Mouse (Mus musculus) ovary, adult 18-20 months (tissue): ENCODE measurements around the gene Srrm2.

Source experiments
- DNase-seq: peaks from one replicate; pipeline ENCODE4 v3.0.0; 2022; ENCODE audit warnings: low spot score, mixed read lengths

Gene Srrm2

DNA sequence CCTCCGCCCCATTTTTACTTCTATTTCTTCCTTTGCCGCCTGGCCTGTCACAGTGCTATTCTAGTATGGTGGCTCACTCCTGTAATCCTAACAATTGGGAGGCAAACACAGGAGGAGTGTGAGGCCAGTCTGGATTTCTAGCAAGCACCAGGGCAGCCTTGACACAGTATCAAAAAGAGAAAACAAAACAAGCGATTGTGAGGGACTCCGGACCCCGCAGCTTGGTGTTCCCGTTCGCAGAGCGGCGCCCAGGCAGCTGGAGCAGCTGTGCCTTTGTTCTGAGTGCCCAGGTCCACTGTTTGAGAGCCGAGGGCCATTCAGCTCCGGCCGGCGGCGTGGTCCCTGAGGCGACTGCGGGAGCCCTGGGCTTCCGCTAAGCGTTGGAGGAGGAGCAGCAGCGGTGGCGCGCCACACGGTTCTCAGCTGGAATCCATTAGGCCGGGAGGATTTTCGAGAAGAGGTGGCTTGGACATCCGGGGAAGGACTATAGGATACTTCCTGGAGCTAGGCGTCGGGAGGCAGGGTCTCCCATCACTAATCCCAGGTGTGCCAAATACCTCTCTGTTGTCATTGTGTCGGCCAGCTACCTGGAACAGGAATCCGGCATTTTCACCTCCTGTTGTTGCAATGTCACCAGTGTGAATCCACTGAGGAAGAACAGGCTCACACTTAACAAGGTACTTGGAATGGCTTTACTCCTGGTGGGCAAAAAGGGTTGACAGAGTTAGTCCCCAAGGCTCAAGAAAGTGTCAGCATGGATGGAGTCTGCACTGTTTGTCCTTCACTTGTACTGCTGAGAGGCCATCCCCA, at the start of gene Srrm2:
Gene Srrm2, plus strand, starts transcription at position 264 of the 810 bp plus-strand sequence.
- DNase-seq: peak; percentile 53

DNA sequence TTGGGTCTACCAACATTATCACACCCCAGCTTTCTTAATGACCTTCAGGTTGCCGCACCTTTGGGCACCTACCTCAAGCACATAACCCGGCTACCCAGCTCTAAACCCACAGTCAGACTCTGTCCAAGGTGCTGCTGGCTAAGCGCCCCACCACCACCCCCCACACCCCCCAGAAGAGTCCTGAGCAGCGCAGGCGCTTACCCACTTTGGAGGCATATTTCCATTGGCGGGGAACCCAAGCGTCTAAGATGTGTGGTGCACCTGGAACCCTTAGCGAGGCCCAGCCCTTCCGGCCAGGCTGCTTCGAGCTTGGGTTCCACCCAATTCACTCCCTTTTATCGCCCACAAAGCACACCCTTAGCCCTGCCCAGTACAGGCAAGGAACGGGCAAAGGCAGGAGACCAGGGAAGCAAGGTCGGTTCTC, 49.7 kb upstream of the Srrm2 start, which contains the start of gene Paqr4:
Gene Paqr4, minus strand, starts transcription at position 270 of the 424 bp plus-strand sequence.
- no peak for DNase-seq

DNA sequence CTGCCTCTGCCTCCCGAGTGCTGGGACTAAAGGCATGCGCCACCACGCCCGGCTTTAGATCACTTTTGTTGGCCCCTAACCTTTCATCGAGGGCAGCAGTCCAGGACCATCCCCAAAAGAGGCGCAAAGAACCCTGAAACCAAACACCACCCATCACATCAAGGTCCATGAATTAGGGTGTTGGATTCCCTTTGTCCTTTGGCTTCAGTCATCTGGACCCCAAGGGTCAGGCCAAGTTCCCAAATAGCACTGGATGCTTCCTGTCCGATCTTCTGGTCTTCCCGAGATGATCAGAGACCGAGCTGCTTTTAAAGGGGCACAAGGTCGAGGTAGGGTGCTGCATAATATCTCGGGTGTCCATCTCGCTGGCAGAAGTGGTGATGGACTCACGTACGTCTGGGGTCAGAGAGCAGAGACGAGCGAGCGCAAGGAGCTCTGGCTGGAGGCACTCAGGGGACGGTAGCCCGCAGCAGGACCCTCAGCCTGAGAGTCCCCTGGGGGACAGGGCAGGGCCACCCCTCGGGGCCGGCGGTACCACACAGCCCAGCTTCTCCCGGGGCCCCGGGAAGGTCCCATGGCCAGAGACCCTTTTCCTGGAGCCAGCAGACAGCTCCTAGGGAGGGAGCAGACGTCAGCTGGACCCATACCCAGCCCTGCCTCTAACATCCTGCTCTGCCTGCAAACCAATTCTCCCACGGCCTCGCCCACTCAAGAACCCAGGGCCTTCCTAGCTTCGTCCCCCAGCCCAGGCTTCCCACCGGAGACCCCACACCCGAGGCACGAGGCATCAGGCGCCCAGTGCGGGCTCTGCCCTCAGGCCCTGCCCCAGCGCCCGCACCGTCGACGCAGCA, 48.7 kb upstream of the Srrm2 start:
- DNase-seq: no peak

- no peak for DNase-seq
Measured at GRCm38 (mm10) chr17:23742210-23742793, 48.0 kb upstream of the Srrm2 start.

DNA sequence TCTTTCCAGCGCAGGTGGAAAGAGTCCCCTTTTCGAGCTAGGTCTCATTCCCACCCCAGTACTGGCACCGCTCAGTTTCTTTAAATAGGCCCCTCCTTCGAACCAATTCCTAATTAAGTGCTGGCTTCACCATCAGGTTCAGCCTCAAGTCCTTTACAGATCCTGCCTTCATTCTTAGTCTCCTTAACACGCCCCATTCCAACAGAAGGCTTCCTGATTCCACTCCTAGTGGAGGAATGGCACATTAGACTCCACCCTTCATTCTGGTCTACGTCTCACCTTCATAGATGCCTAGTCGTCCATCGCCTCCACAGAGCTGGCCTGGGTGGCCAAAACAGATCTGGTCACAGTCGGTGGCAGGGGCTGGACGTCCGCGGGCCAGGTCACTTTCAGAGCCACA, 47.4 kb upstream of the Srrm2 start:
- DNase-seq: no peak

- DNase-seq: no peak
Measured at GRCm38 (mm10) chr17:23744076-23744475, 46.3 kb upstream of the Srrm2 start.

GRCm38 (mm10) chr17:23744651-23745050, 45.7 kb upstream of the Srrm2 start:
- DNase-seq: no peak

DNA sequence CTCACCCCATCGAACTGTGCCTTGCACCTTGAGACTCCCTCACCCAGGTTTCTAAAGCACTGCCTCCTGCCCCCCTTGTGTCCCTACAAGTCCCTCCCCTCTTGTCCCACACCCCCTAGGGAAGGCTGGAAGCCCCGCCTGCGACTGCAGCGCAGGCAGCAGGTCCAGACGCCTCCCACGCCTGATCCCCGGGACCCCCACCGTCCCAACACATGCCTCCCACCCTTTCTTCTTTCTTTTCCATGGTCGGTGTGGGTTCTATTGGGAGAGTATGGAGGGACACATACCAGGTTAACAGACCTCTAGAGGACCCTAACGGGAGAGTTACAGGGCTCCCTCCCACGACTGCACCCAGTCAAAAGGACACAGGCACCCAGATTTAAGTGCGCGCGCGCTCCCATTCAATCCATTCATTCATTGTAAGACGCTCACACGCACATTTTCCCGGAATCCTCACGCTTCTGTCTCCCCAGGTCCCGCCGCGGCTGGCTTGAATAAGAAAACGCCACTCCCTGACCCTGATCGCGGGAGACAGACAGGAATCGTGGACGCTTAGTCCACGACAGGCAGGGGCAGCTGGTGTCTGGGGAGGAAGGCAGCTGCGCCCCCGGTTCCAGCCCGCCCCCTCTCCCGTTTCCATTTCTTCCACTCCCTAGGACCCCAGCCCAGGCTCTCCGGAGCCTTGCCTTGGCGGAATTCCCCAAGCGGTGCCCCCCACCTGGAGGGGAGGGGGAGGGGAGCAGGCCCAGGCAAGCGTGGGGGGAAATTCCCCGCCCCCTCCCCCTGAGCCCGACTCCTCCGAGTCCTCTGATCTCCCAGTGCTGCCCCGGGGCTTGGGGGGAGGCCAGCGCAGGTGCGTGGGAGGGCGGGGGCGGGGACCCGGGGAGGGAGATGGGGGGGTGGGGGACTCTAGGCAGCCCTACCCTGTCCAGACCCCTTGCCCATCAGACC, 44.8 kb upstream of the Srrm2 start, which contains the start of gene Kremen2:
Gene Kremen2, minus strand, starts transcription at position 533 of the 951 bp plus-strand sequence.
- no peak for DNase-seq

- DNase-seq: no peak
Measured at GRCm38 (mm10) chr17:23746311-23746710, 44.0 kb upstream of the Srrm2 start.

DNA sequence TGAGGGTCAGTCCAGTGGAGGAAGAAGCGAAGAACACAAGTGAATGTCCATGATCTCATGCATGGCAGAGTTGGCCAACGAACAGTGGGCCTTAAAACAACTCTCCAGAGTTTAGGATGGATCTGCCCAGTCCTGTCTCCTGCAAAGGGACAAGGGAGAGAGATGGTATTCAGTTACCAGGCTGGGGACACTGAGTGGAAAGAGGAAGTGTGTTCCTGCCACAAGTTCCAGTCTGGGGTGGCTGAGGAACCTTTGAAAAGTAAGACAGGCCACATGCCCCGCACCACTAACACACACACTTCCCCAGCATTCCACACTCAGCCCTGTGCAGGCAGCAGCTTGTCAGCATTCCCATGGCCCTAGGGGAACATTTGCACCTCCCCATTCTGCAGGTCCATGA, 43.6 kb upstream of the Srrm2 start:
- no peak for DNase-seq

DNA sequence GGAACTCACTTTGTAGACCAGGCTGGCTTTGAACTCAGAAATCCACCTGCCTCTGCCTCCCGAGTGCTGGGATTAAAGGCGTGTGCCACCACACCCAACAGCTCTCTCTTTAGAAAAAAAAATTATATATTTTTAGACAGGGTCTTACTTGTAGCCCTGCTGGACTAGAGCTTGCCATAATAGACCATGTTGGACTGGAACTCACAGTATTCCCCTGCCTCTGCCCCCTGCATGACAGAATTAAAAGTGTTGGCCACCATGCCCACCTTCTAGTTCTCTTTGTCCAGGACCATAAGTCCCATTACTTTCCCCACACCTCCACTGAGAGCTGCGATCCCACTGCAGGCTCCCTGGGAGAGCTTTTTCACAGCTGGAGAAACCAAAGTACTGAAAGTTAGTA, 42.9 kb upstream of the Srrm2 start:
- DNase-seq: no peak

DNA sequence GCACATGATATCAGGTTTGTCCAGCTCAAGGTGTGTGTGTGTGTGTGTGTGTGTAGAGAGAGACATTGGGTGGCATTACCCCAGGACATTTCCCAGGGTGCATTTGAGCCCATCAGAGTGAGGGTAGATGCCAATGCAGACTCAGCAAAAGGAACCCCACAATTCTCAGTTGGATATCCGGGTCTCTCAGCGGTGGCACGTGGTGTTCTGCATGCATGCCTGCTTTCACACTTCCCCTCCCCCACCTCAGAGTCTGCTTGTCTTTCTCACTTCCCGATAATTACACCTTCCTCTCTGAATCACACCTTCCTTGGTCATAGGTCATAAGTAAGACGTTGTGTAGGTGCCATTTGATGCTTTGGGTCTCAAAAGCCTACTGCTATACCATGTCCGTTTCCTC, 42.3 kb upstream of the Srrm2 start:
- no peak for DNase-seq

DNA sequence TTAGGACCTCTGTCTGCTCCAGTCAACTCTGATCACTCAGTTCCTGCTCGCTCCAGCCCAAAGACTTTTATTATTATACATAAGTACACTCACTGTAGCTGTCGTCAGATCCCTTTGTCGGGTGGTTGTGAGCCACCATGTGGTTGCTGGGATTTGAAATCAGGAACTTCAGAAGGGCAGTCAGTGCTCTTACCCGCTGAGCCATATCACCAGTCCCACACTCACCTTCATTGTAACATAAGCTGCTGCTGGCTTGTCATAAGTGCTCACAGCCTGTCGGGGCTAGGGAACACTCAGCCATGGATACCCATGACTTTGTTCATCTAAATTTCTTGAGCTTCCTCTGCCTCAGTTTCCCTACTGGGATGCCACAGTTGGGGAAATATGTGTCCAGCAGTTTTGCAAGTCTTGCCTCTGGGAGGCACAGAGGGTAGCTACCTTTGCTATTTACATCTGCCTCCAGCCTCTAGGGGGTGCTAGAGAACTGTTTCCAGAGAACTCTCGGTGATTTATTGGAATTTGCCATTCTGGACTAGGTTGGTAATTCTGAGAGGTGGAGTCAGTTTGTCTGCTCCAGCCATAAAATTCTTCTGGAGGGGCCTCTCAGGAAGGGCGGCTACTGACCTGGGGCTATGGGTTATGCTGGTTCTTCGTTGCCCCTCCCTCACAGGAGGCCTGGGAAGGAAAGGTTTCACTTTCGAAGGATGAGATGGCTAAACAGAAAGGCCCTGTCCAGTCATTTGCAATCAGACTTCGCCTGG, 41.5 kb upstream of the Srrm2 start:
- DNase-seq: no peak

DNA sequence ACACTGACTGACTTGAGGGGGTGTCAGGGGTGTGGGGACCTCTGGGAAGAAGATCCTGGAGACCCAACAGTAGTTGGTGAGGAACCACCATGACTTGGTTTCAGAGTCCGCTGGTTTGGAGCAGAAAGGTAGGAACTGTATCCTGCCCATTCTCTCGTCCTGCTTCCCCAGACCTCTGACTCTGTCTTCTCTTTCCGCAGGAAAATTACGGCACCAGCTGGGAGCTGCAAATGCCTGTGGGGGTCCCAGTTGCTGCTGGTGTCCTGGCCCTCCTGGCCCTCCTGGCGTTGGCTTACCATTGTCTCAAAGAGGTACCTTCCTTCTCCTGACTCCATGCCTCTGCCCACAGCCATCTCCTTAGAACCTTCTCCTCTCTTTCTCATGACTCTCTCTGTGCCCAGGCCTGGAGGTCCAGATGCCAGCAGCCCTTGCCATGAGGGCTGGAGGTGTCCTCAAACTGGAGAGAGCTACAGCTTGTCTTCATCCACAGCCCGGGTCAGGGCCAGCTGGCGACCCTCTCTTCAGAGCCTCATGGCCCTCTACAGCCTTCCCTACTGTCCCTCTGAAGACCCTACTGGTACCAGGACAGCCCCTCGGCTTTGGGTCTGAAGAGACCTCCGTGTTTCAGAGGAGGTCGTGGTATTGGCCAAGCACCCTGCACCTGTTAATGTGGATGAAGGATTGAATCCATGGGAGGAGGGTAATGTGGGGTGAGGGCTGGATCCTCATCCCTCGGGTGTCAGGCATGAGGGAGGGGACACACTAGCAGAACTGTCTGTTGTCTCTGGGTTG, 40.7 kb upstream of the Srrm2 start:
- no peak for DNase-seq

DNA sequence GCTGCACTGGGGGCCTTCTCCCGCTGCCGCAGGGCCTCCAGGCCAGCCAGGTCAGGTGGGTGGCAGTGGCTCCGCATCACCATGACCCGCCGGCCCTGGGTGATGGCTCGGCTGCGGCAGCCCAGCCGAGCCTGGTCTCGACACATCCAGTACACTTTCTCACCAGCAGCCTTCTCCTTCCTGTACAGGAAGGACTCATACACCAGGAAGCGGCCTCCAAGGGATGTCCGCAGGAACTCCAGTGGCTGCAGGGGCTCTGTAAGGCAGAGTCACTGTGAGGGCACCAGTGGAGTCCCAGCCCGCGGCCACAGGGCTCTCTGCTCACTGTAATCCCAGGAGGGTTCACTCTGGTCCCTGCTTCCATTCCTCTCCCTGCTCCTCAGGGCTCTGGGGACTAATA, 34.6 kb upstream of the Srrm2 start:
- DNase-seq: no peak

GRCm38 (mm10) chr17:23757581-23757980, 32.8 kb upstream of the Srrm2 start:
- DNase-seq: no peak

DNA sequence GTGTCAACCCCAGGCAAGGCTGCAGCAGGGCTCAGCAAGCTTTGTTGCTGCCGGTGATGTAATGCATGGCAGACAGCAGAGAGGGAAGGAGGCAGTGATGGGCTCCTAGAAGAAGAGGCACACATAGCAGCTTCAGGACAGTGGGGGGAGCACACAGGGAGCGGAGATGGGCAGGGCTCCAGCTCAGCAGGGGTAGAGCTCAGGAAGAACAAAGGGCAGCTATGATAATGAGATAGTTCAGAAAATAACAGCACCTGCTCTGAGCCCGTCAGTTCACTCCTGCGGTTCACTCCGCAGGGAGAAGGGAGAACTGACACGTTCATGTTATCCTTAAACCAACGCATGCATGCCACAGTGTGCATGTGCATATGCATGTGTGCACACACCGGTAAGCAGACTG, 31.5 kb upstream of the Srrm2 start:
- DNase-seq: no peak

DNA sequence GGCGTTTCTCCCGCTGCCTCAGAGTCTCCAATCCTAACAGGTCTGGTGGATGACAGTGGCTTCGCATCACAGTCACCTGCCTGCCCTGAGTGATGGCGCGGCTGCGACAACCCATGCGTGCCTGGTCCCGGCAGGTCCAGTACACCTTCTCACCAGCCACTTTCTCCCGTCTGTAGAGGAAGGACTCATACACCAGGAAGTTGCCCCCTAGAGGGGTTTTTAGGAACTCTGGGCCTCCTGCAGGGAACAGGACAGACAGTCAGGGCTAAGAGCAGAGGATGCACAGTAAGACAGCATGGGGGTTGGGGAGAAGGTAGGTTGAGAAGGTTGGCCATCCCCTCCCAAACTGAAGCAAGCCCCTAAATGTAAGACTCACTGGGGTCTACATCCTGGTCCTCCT, 30.1 kb upstream of the Srrm2 start:
- DNase-seq: no peak

DNA sequence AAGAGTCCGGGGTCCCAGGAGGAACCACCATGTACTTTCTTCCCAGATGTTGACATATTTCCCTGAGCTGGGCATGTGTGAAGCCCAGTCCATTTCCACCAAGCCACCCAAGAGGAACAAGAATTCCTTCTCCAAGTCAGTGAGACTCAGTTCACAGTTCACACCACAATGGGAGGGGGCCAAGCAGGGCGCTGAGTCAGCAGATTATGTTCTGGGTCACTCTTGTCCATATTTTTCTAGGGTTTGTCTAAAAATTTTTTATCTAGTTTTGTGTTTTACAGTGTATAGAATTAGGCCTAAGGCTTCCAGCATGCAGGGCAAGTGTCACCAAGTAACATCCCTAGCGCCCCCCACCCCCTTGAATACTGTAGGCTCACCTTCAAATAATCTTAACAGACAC, 29.2 kb upstream of the Srrm2 start:
- DNase-seq: no peak

- DNase-seq: no peak
Measured at GRCm38 (mm10) chr17:23762976-23763375, 27.4 kb upstream of the Srrm2 start.
